Mouse (Mus musculus) kidney, postnatal 10 days (tissue): Measurements from ENCODE around the gene Ptcra.
A peak's percentile ranks its signal among the peaks of the same experiment; 100 is the strongest.
"Not testable (repeated sequence)": the region's sequence is repeated elsewhere in the genome, so short reads cannot be mapped to it uniquely, and the experiment has no call there.

Experiments
- DNase-seq: peaks from one replicate; pipeline ENCODE4 v3.0.0; 2021; ENCODE audit warnings: mixed read lengths

Ptcra gene

DNA sequence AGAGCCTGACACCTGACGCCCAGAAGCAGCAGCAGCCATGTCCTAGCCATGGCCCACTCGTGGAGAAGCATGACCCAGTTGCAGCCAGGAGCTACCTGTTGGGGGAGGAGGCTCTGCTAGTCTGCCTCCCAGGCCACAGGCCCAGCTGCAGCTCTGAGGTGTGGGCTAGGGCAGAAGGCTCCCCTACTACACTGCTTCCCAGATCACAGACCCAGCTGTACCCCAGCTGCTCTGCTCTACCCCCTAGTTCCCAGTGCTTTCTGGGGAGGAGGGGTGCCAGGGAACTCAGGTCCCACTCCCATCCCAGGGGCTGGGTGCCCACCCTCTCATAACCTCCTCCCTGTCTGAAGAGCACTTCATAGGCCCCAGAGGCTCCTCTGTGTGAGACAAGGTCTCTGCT, at the start of gene Ptcra:
Gene Ptcra, minus strand, starts transcription at position 169 of the 400 bp plus-strand sequence.
- DNase-seq = no peak

DNA sequence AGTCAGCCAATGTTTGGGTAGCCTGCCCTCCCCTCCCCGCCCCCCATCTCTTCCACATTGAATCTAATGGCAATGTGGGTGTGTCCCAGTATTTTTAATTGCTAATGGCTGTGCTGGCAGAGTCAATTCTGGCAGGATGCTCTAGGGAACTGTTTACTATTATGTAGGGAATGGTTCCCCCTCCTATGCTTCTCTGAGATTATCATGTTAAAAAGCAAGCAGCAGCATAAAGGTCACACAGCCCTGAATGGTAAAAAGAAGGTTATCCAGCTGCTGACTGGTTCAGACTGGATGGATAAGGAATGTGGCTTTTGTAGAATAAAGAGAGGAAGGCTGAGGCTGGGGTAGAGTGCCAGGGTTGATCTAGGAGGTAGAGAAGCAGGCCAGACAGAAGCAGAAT, 48.9 kb upstream of the Ptcra start:
- DNase-seq = no peak

DNA sequence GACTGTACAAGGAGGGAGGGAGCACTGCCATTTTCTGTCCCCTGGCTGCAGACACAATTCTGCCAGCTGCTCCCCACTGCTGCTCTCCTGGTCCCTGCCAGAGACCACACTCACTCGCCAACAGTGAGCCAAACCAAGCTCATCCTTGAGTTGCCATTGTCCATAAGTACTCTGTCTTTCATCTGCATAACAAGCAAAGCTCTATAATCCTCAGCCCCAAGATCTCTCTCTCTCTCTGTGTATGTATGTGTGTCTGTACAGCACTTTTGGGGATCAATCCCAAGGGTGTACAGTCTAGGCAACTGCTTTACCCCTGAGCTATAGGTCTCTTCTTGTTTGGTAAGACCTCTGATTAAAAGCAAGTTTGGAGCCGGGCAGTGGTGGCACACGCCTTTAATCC, 47.2 kb upstream of the Ptcra start:
- DNase-seq = no peak

DNA sequence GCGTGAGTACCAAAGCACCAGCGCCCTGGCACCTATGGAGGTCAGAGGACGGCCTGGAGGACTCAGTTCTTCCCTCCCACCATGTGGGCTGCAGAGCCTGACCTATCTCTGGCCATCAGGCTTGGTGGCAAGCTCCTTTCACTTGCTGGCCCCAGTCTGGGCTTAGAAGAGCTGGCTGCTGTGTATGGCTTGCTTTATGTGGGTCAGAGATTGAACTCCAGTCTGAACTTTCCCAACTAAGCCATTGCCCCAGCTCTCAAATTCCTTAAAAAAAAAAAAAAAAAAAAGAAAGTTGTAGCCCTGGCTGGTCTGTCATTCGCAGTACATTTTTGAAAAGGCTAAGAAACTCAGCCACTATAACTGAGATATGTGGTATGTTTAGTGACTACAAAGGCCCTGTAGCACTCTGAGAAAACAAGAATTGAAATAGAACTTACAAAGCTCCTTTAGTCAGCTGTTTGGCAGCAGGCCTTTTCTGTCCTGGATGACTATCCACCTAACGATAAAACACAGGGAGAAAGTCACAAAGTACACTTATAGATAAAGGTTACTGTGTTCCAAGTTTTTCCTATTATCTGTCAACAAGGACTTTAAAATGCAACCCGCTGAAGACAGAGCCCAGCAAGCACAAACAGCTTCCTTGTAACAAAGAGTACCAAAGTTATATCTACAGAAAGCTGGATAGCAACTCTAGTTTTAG, 45.8 kb upstream of the Ptcra start:
- DNase-seq = no peak

DNA sequence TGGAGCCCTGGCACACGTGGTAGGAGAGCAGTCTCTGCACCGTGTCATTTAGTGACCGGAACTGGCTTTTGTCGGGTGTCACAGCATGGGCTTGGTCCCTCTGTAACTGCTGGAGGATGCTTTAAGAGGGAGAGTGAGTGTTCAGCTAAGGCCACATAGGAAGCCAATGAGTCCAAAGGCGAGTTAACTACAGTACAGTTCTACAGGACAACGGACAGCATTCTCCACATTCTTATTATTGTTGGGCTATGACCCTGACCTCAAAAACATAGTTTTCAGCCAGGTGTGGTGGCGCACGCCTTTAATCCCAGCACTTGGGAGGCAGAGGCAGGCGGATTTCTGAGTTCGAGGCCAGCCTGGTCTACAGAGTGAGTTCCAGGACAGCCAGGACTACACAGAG, 44.9 kb upstream of the Ptcra start:
- DNase-seq = no peak

DNA sequence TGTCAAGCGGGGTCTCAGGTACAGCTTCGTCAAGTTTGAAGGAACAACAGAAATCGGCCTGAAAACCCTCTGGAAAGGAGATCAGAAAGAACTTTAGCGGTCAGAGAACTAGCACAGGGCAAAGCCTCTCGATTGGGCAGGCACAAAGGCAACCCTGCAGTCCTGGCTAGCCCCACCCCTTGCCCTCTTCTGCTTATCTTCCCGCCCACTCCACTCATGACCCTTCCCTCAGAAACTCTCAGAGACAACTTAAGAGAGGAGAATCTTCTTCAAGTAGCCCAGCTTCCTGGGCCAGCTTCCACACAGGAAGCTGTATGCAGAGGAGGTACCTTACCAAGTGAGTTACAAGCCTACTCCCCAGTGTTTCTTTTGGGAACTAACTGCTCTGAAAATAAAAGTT, 38.2 kb upstream of the Ptcra start:
- DNase-seq = no peak

DNA sequence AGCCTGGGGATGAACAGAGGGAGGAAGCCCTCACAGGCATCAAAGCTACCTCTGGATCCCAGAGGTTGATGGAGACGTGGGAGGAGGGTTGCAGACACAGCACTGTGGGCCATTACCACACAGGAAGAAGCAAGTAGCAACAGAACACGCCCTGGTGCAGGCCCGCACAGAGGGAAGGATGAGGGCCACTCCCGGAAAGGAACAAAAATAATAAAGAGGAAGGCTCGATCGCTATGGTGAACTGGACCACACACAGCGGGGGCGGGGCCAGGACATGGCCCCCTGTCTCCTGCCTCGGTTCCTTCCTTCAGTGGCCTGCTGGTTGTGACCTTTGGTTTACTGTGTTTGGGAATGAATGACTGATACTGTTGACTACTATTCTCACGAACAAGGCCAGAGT, 36.2 kb upstream of the Ptcra start:
- DNase-seq = no peak

DNA sequence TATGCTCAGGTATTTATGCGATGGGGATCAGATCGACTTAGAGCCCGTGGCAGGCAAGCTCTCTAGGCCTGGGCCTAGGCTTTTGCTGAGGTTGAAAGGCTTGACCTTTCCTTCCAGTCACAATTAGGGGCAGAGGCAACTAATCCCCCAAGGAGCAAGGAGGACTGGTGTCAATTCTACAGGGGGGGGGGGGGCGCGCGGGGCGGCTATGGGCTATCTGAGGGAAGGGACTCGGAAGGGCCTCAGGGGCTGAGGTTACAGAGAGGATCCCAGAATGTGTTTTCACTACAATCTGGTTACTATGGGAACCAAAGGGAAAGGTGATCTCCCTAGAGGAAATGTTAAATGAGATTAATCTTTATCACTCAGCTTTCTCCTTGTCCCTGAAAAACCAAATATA, 33.9 kb upstream of the Ptcra start:
- no peak for DNase-seq

DNA sequence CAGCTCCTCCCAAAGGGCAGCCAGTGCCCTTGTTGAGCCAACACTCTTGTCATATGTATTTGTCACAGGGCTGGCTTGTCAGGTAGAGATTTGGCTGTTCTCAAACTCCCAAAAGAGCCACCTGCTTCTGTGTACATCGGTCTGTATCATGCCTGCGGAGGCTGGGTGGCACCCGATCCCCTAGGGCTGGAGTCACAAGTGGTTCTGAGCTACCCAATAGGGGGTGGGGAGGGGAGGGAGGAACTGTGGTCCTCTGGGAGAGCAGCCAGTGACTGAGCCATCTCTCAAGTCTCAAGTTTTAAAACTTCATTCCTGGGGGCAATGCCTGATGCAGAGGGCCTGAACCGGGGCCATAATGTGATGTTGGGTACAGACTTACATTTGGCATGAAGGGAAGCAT, 33.2 kb upstream of the Ptcra start:
- DNase-seq = no peak

DNA sequence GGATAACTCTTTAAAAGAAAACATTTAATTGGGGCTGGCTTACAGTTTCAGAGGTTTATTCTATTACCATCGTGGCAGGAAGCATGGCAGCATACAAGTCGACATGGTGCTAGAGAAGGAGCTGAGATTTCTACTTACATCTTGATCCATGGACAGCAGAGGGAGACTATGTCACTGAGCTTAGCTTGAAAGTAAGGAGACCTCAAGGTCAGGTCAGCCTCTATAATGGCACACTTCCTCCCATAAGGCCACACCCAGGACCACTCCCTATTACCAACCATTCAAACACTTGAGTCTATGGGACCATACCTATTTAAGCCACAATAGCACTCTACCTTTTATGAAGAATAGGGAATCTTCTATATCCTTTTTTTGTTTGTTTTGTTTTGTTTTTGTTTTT, 29.5 kb upstream of the Ptcra start:
- DNase-seq = no peak

DNA sequence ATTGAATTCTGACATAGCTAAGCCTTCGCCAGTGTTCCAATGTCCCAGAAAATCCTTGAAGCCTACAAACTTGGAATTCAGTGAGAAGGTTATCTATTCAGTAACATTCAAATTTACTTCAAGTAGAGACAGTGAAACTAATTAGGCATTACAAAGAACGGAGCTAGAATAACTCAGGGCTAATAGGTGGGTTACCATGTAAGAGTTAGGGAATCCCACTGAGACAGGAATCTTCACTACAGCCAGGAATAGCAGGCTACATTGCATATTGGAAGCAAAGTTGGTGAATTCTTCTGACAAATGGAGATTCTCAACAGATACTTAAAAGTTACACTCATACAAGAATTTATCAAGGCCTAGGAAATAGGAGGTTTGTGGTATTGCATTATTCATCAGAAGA, 24.5 kb upstream of the Ptcra start:
- DNase-seq = not testable (repeated sequence)

DNA sequence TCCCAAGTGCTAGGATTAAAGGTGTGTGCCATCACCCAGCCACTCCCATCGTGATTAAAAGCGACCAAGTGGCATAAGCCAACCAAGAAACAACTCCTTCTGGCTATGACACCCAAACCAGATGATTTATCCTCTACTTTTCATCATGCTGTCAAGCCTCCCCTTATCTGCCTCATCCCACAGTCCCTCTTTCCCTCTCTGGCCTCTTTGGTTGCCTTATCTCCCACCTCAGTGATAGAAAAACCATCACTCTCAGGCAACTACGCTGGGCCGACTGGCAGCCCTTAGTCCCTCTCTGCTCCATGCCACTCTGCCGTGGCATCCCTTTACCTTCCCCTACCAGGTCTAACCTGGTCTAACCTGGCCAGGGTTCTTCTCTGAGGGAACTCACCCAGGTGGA, 23.4 kb upstream of the Ptcra start:
- no peak for DNase-seq

DNA sequence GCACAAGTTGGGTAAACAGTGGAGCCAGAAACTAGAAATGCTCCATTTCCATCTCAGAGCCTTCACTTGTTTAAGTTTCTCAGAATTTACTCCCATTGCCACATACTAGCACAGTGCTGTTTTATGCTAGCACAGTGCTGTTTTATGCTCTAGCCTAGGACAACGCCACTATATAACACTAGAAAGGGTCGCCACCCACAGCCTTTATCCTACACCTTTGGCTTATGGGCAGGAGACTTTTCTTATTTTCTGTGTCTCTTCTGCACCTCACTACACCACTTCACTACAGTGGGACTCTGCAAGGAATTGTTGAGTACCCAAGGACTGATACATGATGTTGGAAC, 19.7 kb upstream of the Ptcra start:
- no peak for DNase-seq

DNA sequence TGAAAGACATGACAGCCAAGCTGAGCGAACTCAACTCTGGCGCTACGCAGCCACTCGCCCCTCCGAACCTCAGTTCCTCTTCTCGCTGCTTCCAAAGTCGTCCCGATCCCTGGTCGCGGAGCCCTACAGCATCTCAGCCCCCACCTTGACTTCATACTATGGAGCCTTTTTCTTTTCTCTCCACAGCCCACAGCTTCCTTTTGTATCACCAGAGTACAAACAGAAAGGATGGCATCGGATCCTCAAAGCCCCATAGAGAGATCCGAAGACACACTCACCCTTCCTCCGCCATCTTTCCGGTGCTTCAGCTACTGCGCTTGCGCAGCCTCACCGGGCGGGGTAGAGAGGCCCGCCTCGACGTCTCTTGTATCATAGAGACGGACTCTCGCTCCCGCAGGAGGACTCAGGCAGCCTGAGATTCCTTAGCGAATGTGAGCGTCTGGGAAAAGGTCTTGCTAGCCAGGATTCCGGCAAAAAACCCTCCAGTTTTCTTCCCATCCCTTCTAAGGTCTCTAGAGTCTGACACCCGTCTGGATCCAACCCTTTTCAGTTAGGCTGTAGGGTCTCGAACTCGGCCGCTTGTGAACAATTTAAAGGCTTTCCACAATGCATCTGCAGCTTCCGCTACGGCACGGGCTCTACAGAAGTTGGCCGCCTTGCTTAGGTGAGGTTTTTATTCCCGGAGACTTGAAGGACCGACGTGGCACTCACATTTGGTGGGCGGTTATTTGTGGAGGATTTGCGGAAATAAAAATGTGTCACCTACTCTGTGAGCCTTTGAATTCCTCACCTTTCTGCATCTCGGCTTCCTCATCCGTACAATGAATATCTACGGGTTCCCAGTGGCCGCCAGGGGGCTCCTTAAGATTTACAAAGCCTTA, 19.1 kb upstream of the Ptcra start, which contains the start of gene Rpl7l1:
Gene Rpl7l1, minus strand, starts transcription at position 332 of the 881 bp plus-strand sequence.
- DNase-seq = peak; percentile 94

DNA sequence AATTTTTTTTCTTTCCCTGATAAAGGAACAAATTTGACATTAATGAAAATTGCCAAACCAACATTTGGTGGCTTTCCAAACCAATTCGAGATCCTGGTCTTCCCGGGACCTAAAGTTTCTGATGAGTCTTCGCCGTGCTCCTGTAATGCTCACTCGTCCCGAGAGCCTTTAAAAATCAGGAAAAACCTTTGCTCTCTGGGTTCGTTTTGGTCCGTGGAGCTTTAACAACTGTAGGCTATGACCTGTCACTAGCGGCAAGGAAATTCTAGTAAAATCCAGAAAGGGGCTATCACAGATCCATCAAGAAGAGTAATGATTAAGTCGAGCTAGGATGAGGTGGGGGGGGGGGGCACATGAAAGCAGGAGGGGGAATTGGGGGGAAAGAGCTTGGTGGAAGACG, 18.4 kb upstream of the Ptcra start:
- DNase-seq = no peak

DNA sequence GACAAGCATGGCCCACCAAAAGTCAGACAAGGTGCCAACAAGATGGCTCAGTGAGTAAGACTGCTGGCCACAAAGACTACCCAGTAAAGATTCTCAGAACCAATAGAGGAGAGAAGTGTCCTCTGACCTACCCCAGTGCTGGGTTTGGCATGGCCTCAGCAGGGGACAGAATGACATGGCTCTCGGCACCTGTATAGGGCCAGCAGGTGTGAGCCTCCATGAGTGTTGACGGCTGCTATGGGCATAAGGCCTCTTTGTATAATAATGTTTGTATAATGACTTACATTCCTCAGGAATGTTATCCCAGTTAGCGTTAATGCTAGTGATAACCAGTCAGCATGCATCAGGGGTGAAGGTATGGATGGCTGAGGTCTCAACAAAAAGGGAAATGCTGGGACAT, 12.6 kb upstream of the Ptcra start:
- DNase-seq = no peak

DNA sequence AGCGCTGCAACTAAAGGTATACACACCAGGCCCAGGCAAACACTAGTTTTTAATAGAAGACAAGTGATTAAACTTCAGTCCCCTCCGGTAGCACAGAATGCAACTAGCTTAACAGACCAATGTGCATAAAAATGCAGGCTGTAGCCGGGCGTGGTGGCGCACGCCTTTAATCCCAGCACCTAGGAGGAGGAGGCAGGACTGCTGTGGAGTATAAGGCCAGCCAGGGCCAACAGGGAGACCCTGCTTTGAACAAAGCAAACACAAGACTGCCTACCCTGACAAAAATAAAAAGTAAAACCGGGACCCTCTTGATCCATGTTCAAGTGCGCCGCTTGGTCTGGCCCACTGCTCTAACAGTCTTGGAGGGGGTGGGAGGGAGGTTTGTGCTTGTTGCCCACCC, 11.6 kb upstream of the Ptcra start:
- no peak for DNase-seq

DNA sequence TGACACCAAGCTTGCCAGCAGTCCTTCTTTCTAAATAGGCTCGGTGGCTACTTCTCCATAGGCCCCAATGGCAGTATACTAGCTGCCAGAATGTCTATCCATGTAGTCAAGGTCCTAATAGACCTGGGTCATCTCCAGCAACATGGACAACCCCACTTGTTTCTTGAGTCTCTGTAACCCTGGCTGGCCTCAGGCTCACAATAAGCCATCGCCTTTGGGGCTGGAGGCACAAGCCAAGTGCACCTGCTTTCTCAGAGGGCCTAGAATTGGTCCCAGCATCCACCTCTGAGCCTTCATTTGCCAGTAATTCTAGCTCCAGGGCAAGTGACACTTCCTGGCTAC, 10.6 kb upstream of the Ptcra start:
- no peak for DNase-seq

DNA sequence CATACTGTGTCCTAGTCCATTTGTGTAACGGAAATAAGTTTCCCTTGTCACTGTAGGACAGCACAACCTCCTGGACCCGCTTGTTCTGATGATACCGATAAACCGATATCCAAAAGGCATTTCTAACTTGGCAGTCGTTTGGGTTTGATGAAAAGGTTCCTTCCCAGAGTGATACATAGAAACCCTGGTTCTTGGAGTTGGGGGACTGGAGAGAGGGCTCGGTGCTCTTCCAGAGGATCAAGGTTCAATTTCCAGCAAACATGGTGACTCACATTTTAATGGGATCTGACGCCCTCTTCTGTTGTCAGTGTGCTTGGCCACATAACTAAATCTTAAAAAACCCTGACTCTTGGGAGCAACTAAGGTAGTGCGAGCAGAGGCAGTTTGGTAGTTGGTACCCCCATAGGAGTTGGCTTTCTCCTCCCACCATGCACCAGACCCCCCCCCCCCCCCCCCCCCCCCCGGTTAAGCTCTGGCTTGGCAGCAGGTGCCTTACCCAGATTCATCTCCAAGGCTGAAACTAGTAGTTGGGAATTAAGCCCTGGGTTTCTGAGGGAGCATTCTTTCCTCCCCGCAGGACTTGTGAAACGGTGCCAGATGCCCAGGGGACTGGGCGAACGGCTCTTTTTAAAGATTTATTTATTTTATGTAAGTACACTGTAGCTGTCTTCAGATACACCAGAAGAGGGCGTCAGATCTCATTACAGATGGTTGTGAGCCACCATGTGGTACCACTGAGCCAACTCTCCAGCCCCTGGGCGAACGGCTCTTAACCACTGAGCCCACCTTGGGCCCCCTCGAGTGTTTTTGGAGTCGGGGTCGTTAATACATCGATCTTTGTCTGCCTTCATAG, 10.0 kb upstream of the Ptcra start:
- DNase-seq = no peak

DNA sequence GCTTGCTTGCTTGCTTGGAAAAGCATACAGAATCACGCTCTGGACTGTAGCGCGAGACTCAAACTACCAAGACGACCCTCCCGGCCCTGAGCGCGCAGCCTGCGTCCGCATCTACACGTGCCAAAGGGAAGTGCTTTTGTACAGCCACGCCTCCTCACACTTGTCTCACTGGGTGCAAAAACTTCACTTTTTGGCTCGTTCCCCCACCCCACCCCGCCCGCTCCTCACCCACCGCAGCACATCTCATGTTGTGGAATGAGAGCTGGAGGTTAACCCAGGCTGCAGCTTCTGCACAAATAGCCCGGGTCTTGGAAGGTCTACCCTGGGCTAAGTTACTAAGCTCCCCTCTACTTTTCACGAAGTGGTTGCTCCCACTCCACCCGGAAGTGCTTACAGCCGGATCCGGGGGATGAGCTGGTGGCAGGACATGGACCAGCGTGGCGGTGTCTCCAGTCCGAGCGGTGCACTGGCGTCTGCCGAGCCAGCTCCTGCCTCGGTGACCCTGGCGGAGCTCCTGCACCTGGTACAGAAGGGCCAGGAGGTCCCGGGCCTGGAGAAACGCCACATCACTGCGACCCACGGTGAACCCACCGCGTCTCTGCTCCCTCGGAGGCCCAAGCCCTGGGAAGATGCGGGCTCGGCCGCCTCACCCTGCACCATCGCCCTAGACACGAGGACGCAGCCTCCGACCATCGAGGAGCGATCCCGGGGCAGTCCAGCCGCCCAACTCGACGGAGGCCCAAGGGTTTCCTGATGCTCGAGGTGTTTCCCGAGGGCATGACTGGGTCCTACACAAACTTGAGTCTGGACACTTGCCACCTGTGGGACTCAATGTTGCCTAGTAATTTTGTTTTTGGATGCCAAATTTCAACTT, 9.1 kb upstream of the Ptcra start, which contains the start of gene 2310039H08Rik:
Gene 2310039H08Rik, plus strand, starts transcription at position 232 of the 874 bp plus-strand sequence.
- DNase-seq = peak; percentile 89

DNA sequence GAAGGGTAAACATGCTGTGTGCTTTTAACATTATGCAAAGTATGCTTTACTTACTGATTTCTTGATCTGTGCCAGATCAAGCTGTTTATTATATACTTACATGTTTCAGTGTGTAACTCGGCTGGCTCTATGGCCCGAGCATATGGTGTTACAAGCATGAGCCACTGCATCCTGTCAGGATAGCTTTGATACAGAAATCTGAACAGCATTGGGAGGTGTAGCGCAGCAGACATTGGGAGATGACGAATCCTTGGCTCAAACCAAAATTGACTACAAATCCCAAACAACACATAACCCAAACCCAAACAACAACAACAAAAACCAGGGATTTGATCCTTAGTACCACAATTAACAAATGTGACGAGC, 8.5 kb upstream of the Ptcra start:
- no peak for DNase-seq

DNA sequence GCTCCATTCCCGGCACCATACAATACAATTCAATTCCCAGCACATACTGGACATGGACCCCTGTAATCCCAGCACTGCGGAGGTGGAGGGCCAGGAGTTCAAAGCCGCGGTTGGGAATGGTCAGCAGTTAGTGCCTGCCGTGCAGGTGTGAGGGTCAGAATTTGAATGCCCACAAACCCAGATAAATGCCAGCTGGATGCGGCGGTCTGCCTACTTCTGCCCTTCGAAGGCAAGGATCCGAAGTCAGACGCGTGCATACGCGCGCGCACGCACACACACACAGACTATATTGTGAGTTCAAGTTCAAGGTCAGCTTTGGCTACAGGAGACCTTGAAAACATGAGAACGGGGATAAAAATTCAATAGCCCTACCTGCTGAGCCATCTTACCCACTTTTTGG, 8.1 kb upstream of the Ptcra start:
- peak; percentile 25 for DNase-seq

DNA sequence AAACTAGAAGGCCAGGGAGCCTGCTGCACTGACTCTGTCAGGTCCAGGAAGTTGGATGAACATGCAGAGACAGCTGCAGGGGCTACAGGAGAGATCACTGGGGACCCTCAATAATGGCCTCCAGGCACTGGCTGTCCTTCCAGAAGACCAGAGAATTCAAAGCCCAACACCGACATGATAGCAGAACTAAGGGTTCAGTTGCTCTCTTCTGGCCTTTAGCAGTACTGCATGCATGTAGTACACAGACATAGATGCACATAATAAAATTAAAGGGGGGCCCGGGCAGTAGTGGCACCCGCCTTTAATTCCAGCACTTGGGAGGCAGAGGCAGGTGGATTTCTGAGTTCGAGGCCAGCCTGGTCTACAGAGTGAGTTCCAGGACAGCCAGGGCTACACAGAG, 7.5 kb upstream of the Ptcra start:
- no peak for DNase-seq
